ENCODE assay signal across 21 mouse cellular contexts in genomic region chr6:90823322-90823721, GRCm38 (mm10).
DNase-seq lines count a peak whose midpoint lies in the region; ATAC-seq and TF ChIP-seq lines count a peak whose summit lies in the region.
"Had no signal": no experiment of that assay in that cellular context is flagged by ENCODE, and none has a peak within 500 bp of the region (broad histone marks: within the 10 kb centered on the region; RNA-seq: fewer than 3 reads in every experiment).

No protein-coding gene starts in this region.

- no peaks in the 10 kb centered on the region for H3K9me3 ChIP-seq in kidney, embryonic 14.5 days (ENCODE audit: control insufficient read depth, low read length)
- no peaks in the 10 kb centered on the region for H3K9me3 ChIP-seq in hindbrain, embryonic 12.5 days (replicated peaks)
- no peaks in the 10 kb centered on the region for H3K9me3 ChIP-seq in neural tube, embryonic 11.5 days (ENCODE audit: control insufficient read depth, low read length)
- H3K9me3 ChIP-seq: forebrain, embryonic 15.5 days; heart, embryonic 10.5 days; limb, embryonic 13.5 days; liver, embryonic 13.5 days; lung, embryonic 15.5 days; midbrain, embryonic 12.5 days had no signal

- no peaks in the 10 kb centered on the region for H3K27me3 ChIP-seq in kidney, embryonic 14.5 days (ENCODE audit: control insufficient read depth, insufficient read depth, low read length)
- no peaks in the 10 kb centered on the region for H3K27me3 ChIP-seq in kidney, adult 2 months (replicated peaks; ENCODE audit: control insufficient read depth, insufficient read depth, low read length)
- H3K27me3 ChIP-seq in hindbrain, embryonic 12.5 days: no peaks in the 10 kb centered on the region
- no peaks in the 10 kb centered on the region for H3K27me3 ChIP-seq in neural tube, embryonic 11.5 days (ENCODE audit: control insufficient read depth, insufficient read depth, low read length)
- H3K27me3 ChIP-seq: forebrain, embryonic 15.5 days; limb, embryonic 13.5 days; liver, embryonic 13.5 days; lung, embryonic 15.5 days; midbrain, embryonic 12.5 days had no signal

- no peak overlapping the region for H3K4me2 ChIP-seq in kidney, embryonic 14.5 days (replicated peaks; ENCODE audit: low read depth, low read length)
- H3K4me2 ChIP-seq in hindbrain, embryonic 12.5 days (replicated peaks): no peak overlapping the region
- H3K4me2 ChIP-seq in neural tube, embryonic 11.5 days (ENCODE audit: low read depth): no peak overlapping the region
- H3K4me2 ChIP-seq: forebrain, embryonic 15.5 days; limb, embryonic 13.5 days; liver, embryonic 13.5 days; lung, embryonic 15.5 days; midbrain, embryonic 12.5 days had no signal

- no peak for TF ChIP-seq POLR2A in kidney, adult 2 months (IDR thresholded peaks at IDR 0.05; ENCODE audit: low read depth, low read length)
- no peak for TF ChIP-seq POLR2A in lung, adult 2 months (IDR thresholded peaks at IDR 0.05; ENCODE audit: borderline replicate concordance, extremely low read depth, low read depth, low read length)

- H3K9ac ChIP-seq in kidney, embryonic 14.5 days (ENCODE audit: low read depth, low read length): no peak overlapping the region
- H3K9ac ChIP-seq in hindbrain, embryonic 12.5 days: no peak overlapping the region
- no peak overlapping the region for H3K9ac ChIP-seq in neural tube, embryonic 11.5 days (ENCODE audit: low read length)
- H3K9ac ChIP-seq: forebrain, embryonic 15.5 days; limb, embryonic 13.5 days; liver, embryonic 13.5 days; lung, embryonic 15.5 days; midbrain, embryonic 12.5 days had no signal

- no peak for TF ChIP-seq CTCF in kidney, adult 2 months (conservative IDR thresholded peaks at IDR 0.05; ENCODE audit: insufficient read depth, insufficient read length, low read depth, low read length)
- TF ChIP-seq CTCF in lung, adult 2 months (IDR thresholded peaks at IDR 0.05; ENCODE audit: insufficient read depth, low read length): no peak

- H3K4me1 ChIP-seq in kidney, embryonic 14.5 days (ENCODE audit: control insufficient read depth, insufficient read depth, low read length): no peaks in the 10 kb centered on the region
- H3K4me1 ChIP-seq in kidney, adult 2 months (ENCODE audit: control insufficient read depth, insufficient read depth, low read length): no peaks in the 10 kb centered on the region
- H3K4me1 ChIP-seq in hindbrain, embryonic 12.5 days: peaks cover 19% of the 10 kb centered on the region
- peaks cover 7% of the 10 kb centered on the region for H3K4me1 ChIP-seq in neural tube, embryonic 11.5 days (ENCODE audit: control insufficient read depth, insufficient read depth, low read length)
- H3K4me1 ChIP-seq in lung, adult 2 months (ENCODE audit: control insufficient read depth, insufficient read depth, low read length): no peaks in the 10 kb centered on the region
- H3K4me1 ChIP-seq: limb, embryonic 13.5 days; liver, embryonic 13.5 days; lung, embryonic 15.5 days had no signal

- no peak for DNase-seq in kidney, adult 2 months
- DNase-seq in embryo, embryonic 10 days (ENCODE audit: low spot score): peak; percentile 57
- DNase-seq in neural tube, embryonic 11.5 days (ENCODE audit: low spot score): peak; percentile 69
- DNase-seq in lung, adult 2 months: no peak
- no peak for DNase-seq in gastrocnemius, adult 8-10 months (ENCODE audit: low spot score in 2 of 2)
- no peak for DNase-seq in gastrocnemius, postnatal 4 days (ENCODE audit: low spot score in 2 of 2)
- DNase-seq: adrenal gland, adult 2 months; cerebellum, adult 8-10 months; kidney, adult 11 months; liver, embryonic 13.5 days; right cerebral cortex, postnatal 14 days; thymus, adult 18-20 months had no signal

- H3K36me3 ChIP-seq in kidney, embryonic 14.5 days (ENCODE audit: control insufficient read depth, insufficient read depth, low read length): no peaks in the 10 kb centered on the region
- no peaks in the 10 kb centered on the region for H3K36me3 ChIP-seq in kidney, adult 2 months (ENCODE audit: control insufficient read depth, insufficient read depth, low read length)
- no peaks in the 10 kb centered on the region for H3K36me3 ChIP-seq in hindbrain, embryonic 12.5 days
- no peaks in the 10 kb centered on the region for H3K36me3 ChIP-seq in neural tube, embryonic 11.5 days (ENCODE audit: control insufficient read depth, insufficient read depth, low read length)
- H3K36me3 ChIP-seq: forebrain, embryonic 15.5 days; heart, embryonic 10.5 days; limb, embryonic 13.5 days; liver, embryonic 13.5 days; lung, embryonic 15.5 days; midbrain, embryonic 12.5 days had no signal

- no peak overlapping the region for H3K4me3 ChIP-seq in kidney, embryonic 14.5 days (ENCODE audit: low read length)
- no peak overlapping the region for H3K4me3 ChIP-seq in kidney, adult 2 months (ENCODE audit: insufficient read depth, low read depth, low read length)
- no peak overlapping the region for H3K4me3 ChIP-seq in hindbrain, embryonic 12.5 days
- no peak overlapping the region for H3K4me3 ChIP-seq in neural tube, embryonic 11.5 days (ENCODE audit: low read depth, low read length)
- H3K4me3 ChIP-seq in lung, adult 2 months (replicated peaks; ENCODE audit: extremely low read depth, low read depth, low read length): no peak overlapping the region
- H3K4me3 ChIP-seq: forebrain, embryonic 15.5 days; heart, embryonic 10.5 days; limb, embryonic 13.5 days; liver, embryonic 13.5 days; lung, embryonic 15.5 days; midbrain, embryonic 12.5 days; myocyte had no signal

- ATAC-seq in kidney, embryonic 14.5 days (ENCODE audit: low FRiP score, low TSS enrichment): 0 out of 2 replicates have a peak, but pooled peaks have one; percentile 33
- peak; percentile 65 for ATAC-seq in hindbrain, embryonic 12.5 days (ENCODE audit: low FRiP score)
- ATAC-seq in neural tube, embryonic 11.5 days (ENCODE audit: insufficient read depth, low FRiP score, low TSS enrichment): peak; percentile 33; the same call in 1 of the 2 replicates
- ATAC-seq: forebrain, embryonic 15.5 days had no signal

- H3K27ac ChIP-seq in kidney, embryonic 14.5 days (ENCODE audit: low read depth, low read length): no peak overlapping the region
- no peak overlapping the region for H3K27ac ChIP-seq in kidney, adult 2 months (ENCODE audit: insufficient read depth, low read depth, low read length)
- H3K27ac ChIP-seq in hindbrain, embryonic 12.5 days: peak overlapping the region; percentile 56
- no peak overlapping the region for H3K27ac ChIP-seq in neural tube, embryonic 11.5 days (ENCODE audit: low read depth, low read length)
- H3K27ac ChIP-seq: forebrain, embryonic 15.5 days; heart, embryonic 10.5 days; limb, embryonic 13.5 days; liver, embryonic 13.5 days; lung, embryonic 15.5 days; macrophage; midbrain, embryonic 12.5 days had no signal

- WGBS in kidney, embryonic 14.5 days: 22% methylated on average over 4 of the region's 4 CpGs
- WGBS in kidney, adult 2 months: 24% methylated on average over 4 of the region's 4 CpGs
- 18% methylated on average over 4 of the region's 4 CpGs for WGBS in hindbrain, embryonic 12.5 days
- 16% methylated on average over 4 of the region's 4 CpGs for WGBS in neural tube, embryonic 11.5 days
- whole genome bisulfite sequencing in lung, adult 2 months: 36% methylated on average over 4 of the region's 4 CpGs

Comparison
In these comparisons a context has a peak if more than half of its experiments do, and no peak if none do; other contexts are left out.
1. DNase-seq: peak in embryo, embryonic 10 days (single experiment) and neural tube, embryonic 11.5 days (single experiment); none in kidney, adult 2 months (single experiment), lung, adult 2 months (single experiment), gastrocnemius, adult 8-10 months (0 of 2) and gastrocnemius, postnatal 4 days (0 of 2).
2. Peak in every context shown above with its lines, with median percentiles within 50 percentile points of each other: ATAC-seq.